Mouse (Mus musculus): Measurements from ENCODE around the gene Ahsg. TPM values are rescaled to one million over a fixed set of nuclear protein-coding genes. Genes with fewer than 3 reads are reported as not detected.

The Ahsg gene
- polyA plus RNA-seq, 1 experiment from 2014 or later, result 32.4 TPM

Other genes with a start within 250 kb of the Ahsg start
- 0.35 and 1.2 TPM in 2 replicates for gene Dgkg, start 234.1 kb upstream of the Ahsg start, polyA plus RNA-seq (2015; fragmentation: Nextera tagmentation; extraction: Ambion mirVana)
- 0.19 and 0.25 TPM in 2 replicates for gene Crygs, start 79.7 kb upstream of the Ahsg start, polyA plus RNA-seq (2015; fragmentation: Nextera tagmentation; extraction: Ambion mirVana)
- 33.3 and 34.7 TPM in 2 replicates for gene Tbccd1, start 33.6 kb upstream of the Ahsg start, polyA plus RNA-seq (2015; fragmentation: Nextera tagmentation; extraction: Ambion mirVana)
- 118 and 124 TPM in 2 replicates for gene Dnajb11, start 33.4 kb upstream of the Ahsg start, polyA plus RNA-seq (2015; fragmentation: Nextera tagmentation; extraction: Ambion mirVana)
- 0.29 and 0.54 TPM in 2 replicates for gene Fetub, start 27.1 kb downstream of the Ahsg start, polyA plus RNA-seq (2015; fragmentation: Nextera tagmentation; extraction: Ambion mirVana)
- gene Hrg, start 59.8 kb downstream of the Ahsg start, polyA plus RNA-seq (2015; fragmentation: Nextera tagmentation; extraction: Ambion mirVana), result not detected in 2 replicates
- gene Kng2, start 138.2 kb downstream of the Ahsg start, polyA plus RNA-seq (2015; fragmentation: Nextera tagmentation; extraction: Ambion mirVana), result 9.3 and 9.7 TPM in 2 replicates
- 4.8 and 9.2 TPM in 2 replicates for gene Kng1, start 166.6 kb downstream of the Ahsg start, polyA plus RNA-seq (2015; fragmentation: Nextera tagmentation; extraction: Ambion mirVana)
- gene Eif4a2, start 216.2 kb downstream of the Ahsg start, polyA plus RNA-seq (2015; fragmentation: Nextera tagmentation; extraction: Ambion mirVana), result 217 and 225 TPM in 2 replicates
- gene Rfc4, start 236.5 kb downstream of the Ahsg start, polyA plus RNA-seq (2015; fragmentation: Nextera tagmentation; extraction: Ambion mirVana), result 125 and 132 TPM in 2 replicates